ENCODE assay signal across 8 mouse cellular contexts in the genomic region with DNA sequence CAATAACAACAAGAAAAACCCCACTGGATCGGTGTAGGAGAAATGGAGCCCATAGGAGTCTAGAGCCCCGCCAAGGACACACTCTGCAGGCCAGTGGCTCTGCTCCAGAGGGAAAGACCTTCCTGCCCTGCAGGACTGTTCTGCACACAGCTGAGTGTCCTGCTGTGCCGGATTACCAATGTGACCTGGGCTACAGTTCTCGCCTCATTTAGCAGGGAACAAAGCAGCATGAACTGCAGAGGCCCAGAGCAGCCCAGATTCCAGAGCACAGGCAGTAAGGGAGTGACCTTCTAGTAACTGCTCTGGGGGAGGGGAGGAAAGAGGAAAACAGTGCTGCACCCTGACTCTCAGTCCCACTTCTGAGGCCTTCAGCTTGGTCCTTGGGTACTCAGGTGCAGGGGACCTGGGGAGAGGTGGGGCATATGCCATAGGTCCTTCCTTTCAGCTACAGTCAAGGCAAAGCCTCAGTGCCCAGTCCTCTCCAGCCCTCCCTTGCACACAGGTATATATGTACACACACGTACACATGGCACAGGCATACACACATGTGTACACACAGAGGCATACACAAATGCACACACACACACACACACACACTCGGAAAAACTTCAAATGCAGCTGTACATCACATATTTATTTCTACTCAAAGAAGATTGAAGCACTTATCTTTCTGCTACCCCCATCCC.
DNase-seq lines count a peak whose midpoint lies in the region; ATAC-seq and TF ChIP-seq lines count a peak whose summit lies in the region.

No protein-coding gene starts in this region.

- peak; percentile 37; the same call in 1 of the 2 replicates for ATAC-seq in forebrain, postnatal 0 days
- ATAC-seq in neural tube, embryonic 11.5 days (ENCODE audit: insufficient read depth, low FRiP score, low TSS enrichment) = peak; percentile 85

- H3K9ac ChIP-seq in ES-E14 (ENCODE audit: insufficient read depth, low read depth, low read length, poor library complexity, severe bottlenecking) = no peak overlapping the region
- H3K9ac ChIP-seq in forebrain, postnatal 0 days = no peak overlapping the region
- no peak overlapping the region for H3K9ac ChIP-seq in neural tube, embryonic 11.5 days (ENCODE audit: low read length)

- H3K9me3 ChIP-seq in ES-E14 (ENCODE audit: control insufficient read depth, insufficient read depth, low read depth, low read length) = no peaks in the 10 kb centered on the region
- H3K9me3 ChIP-seq in forebrain, postnatal 0 days (ENCODE audit: low read length) = no peaks in the 10 kb centered on the region
- 0 out of 2 replicates have a peak, but pooled peaks cover 3% of the 10 kb centered on the region for H3K9me3 ChIP-seq in neural tube, embryonic 11.5 days (ENCODE audit: control insufficient read depth, low read length)

- in situ Hi-C loops in ES-E14 (cut with MboI; ENCODE audit: low sequenced_read_pairs in 2 of 2, unreplicated experiment in 2 of 2) = no loop called here

- peaks cover 0 to 10% of the 10 kb centered on the region in 2 experiments; a peak in 2 of 4 replicates for H3K4me1 ChIP-seq in ES-E14 (ENCODE audit: control insufficient read depth in 2 of 2, insufficient read depth in 2 of 2, low read length in 2 of 2, poor library complexity in 1 of 2)
- no peaks in the 10 kb centered on the region for H3K4me1 ChIP-seq in forebrain, postnatal 0 days (ENCODE audit: insufficient read depth)
- H3K4me1 ChIP-seq in kidney, adult 2 months (ENCODE audit: control insufficient read depth, insufficient read depth, low read length) = peaks cover 35% of the 10 kb centered on the region
- peaks cover 11% of the 10 kb centered on the region for H3K4me1 ChIP-seq in neural tube, embryonic 11.5 days (ENCODE audit: control insufficient read depth, insufficient read depth, low read length)

- no peak overlapping the region for H3K4me2 ChIP-seq in forebrain, postnatal 0 days (ENCODE audit: low read depth)
- no peak overlapping the region for H3K4me2 ChIP-seq in neural tube, embryonic 11.5 days (ENCODE audit: low read depth)

- 38% methylated on average over 6 of the region's 6 CpGs for whole genome bisulfite sequencing in forebrain, postnatal 0 days
- WGBS in kidney, adult 2 months = 40% methylated on average over 6 of the region's 6 CpGs
- WGBS in neural tube, embryonic 11.5 days = 34% methylated on average over 6 of the region's 6 CpGs

- H3K4me3 ChIP-seq in ES-E14 (ENCODE audit: insufficient read depth in 1 of 2, low read depth in 1 of 2, low read length in 2 of 2, poor library complexity in 1 of 2, severe bottlenecking in 1 of 2) = no peak overlapping the region
- no peak overlapping the region for H3K4me3 ChIP-seq in forebrain, postnatal 0 days (ENCODE audit: low read depth, low read length)
- no peak overlapping the region for H3K4me3 ChIP-seq in kidney, adult 2 months (ENCODE audit: insufficient read depth, low read depth, low read length)
- H3K4me3 ChIP-seq in neural tube, embryonic 11.5 days (ENCODE audit: low read depth, low read length) = no peak overlapping the region

- no peak overlapping the region for H3K27ac ChIP-seq in ES-E14 (ENCODE audit: insufficient read depth, low read depth, low read length, poor library complexity, severe bottlenecking)
- H3K27ac ChIP-seq in forebrain, postnatal 0 days (ENCODE audit: low read depth, low read length) = no peak overlapping the region
- peak overlapping the region; percentile 52 for H3K27ac ChIP-seq in kidney, adult 2 months (ENCODE audit: insufficient read depth, low read depth, low read length)
- no peak overlapping the region for H3K27ac ChIP-seq in neural tube, embryonic 11.5 days (ENCODE audit: low read depth, low read length)

- TF ChIP-seq CTCF in brain, embryonic 14.5 days (IDR thresholded peaks at IDR 0.05; ENCODE audit: borderline replicate concordance, extremely low read depth, insufficient read depth, insufficient read length) = no peak
- TF ChIP-seq CTCF in forebrain, postnatal 0 days (IDR thresholded peaks at IDR 0.05; ENCODE audit: low read depth) = no peak
- no peak for TF ChIP-seq CTCF in kidney, adult 2 months (conservative IDR thresholded peaks at IDR 0.05; ENCODE audit: insufficient read depth, insufficient read length, low read depth, low read length)

- no peak for TF ChIP-seq POLR2A in brain, embryonic 14.5 days (IDR thresholded peaks at IDR 0.05; ENCODE audit: borderline replicate concordance, extremely low read depth, insufficient read depth, insufficient read length, poor library complexity, severe bottlenecking)
- no peak for TF ChIP-seq POLR2A in kidney, adult 2 months (IDR thresholded peaks at IDR 0.05; ENCODE audit: low read depth, low read length)

- no peaks in the 10 kb centered on the region for H3K27me3 ChIP-seq in forebrain, postnatal 0 days (ENCODE audit: insufficient read depth, low read length)
- no peaks in the 10 kb centered on the region for H3K27me3 ChIP-seq in kidney, adult 2 months (replicated peaks; ENCODE audit: control insufficient read depth, insufficient read depth, low read length)
- no peaks in the 10 kb centered on the region for H3K27me3 ChIP-seq in neural tube, embryonic 11.5 days (ENCODE audit: control insufficient read depth, insufficient read depth, low read length)

- H3K36me3 ChIP-seq in ES-E14 (ENCODE audit: control insufficient read depth, insufficient read depth, low read length, poor library complexity, severe bottlenecking) = no peaks in the 10 kb centered on the region; the same call in 1 of the 2 replicates
- H3K36me3 ChIP-seq in forebrain, postnatal 0 days (ENCODE audit: insufficient read depth) = no peaks in the 10 kb centered on the region
- no peaks in the 10 kb centered on the region for H3K36me3 ChIP-seq in kidney, adult 2 months (ENCODE audit: control insufficient read depth, insufficient read depth, low read length)
- no peaks in the 10 kb centered on the region for H3K36me3 ChIP-seq in neural tube, embryonic 11.5 days (ENCODE audit: control insufficient read depth, insufficient read depth, low read length)

- peak; percentile 30 for DNase-seq in ES-E14 (ENCODE audit: low read depth, low spot score)
- DNase-seq in brain, embryonic 14.5 days (ENCODE audit: low read depth) = peak; percentile 64
- no peak for DNase-seq in forebrain, postnatal 0 days
- DNase-seq in kidney, adult 2 months = peak; percentile 93
- DNase-seq in neural tube, embryonic 11.5 days (ENCODE audit: low spot score) = peak; percentile 70
- no peak for DNase-seq in gastrocnemius, adult 18-20 months (ENCODE audit: low spot score)
- no peak for DNase-seq in c-Kit-positive CD71-positive TER-119-positive erythroid progenitor cells, embryonic 14.5 days (ENCODE audit: low spot score)
- DNase-seq in right cerebral cortex, postnatal 36 days (ENCODE audit: low spot score in 2 of 2) = no peak

TF ChIP-seq in ES-E14, 5 proteins besides CTCF, POLR2A, EP300 and RAD21:
- TF ChIP-seq MAFK (IDR thresholded peaks at IDR 0.05; ENCODE audit: insufficient read depth, low read depth, low read length) (no peak), ZC3H11A (IDR thresholded peaks at IDR 0.05; ENCODE audit: borderline replicate concordance, low read depth, low read length) (no peak), CHD2 (IDR thresholded peaks at IDR 0.05; ENCODE audit: low read depth, low read length) (no peak), HCFC1 (IDR thresholded peaks at IDR 0.05; ENCODE audit: borderline replicate concordance, insufficient read depth, low read length) (no peak), ZNF384 (IDR thresholded peaks at IDR 0.05; ENCODE audit: low read depth, low read length) (no peak)

Comparison
In these comparisons a context has a peak if more than half of its experiments do, and no peak if none do; other contexts are left out.
1. DNase-seq: peak in ES-E14 (single experiment), brain, embryonic 14.5 days (single experiment), kidney, adult 2 months (single experiment) and neural tube, embryonic 11.5 days (single experiment); none in forebrain, postnatal 0 days (single experiment), gastrocnemius, adult 18-20 months (single experiment), c-Kit-positive CD71-positive TER-119-positive erythroid progenitor cells, embryonic 14.5 days (single experiment) and right cerebral cortex, postnatal 36 days (0 of 2).